Comparison of ENCODE assay signal across 9 mouse cellular contexts in genomic region chr4:154237306-154237705, GRCm38 (mm10).
DNase-seq lines count a peak whose midpoint lies in the region; ATAC-seq and TF ChIP-seq lines count a peak whose summit lies in the region.
"Had no signal": no experiment of that assay in that cellular context is flagged by ENCODE, and none has a peak within 500 bp of the region (broad histone marks: within the 10 kb centered on the region; RNA-seq: fewer than 3 reads in every experiment).

No protein-coding gene starts in this region.

- no peaks in the 10 kb centered on the region for H3K4me1 ChIP-seq in lung, postnatal 0 days (ENCODE audit: insufficient read depth, low read depth, low read length)
- no peaks in the 10 kb centered on the region for H3K4me1 ChIP-seq in liver, postnatal 0 days (ENCODE audit: insufficient read depth)

- no peaks in the 10 kb centered on the region for H3K27me3 ChIP-seq in lung, postnatal 0 days (replicated peaks; ENCODE audit: insufficient read depth, low read length)
- no peaks in the 10 kb centered on the region for H3K27me3 ChIP-seq in liver, postnatal 0 days (ENCODE audit: insufficient read depth, low read length)

- ATAC-seq in lung, postnatal 0 days, result 0 out of 2 replicates have a peak, but pooled peaks have one; percentile 17
- ATAC-seq in liver, postnatal 0 days, result 0 out of 2 replicates have a peak, but pooled peaks have one; percentile 21

- no peak for DNase-seq in lung, postnatal 0 days (ENCODE audit: low spot score)
- DNase-seq in lung, postnatal 10 days, result no peak
- DNase-seq in heart, postnatal 4 days, result peak; percentile 27
- DNase-seq in liver, postnatal 0 days, result no peak
- DNase-seq in spleen, adult 12 weeks (ENCODE audit: low spot score), result no peak
- DNase-seq in spleen, postnatal 10 days (ENCODE audit: low spot score in 2 of 2), result no peak
- DNase-seq in right cerebral cortex, postnatal 36 days (ENCODE audit: low spot score in 2 of 2), result no peak
- no peak for DNase-seq in thymus, postnatal 10 days (ENCODE audit: low spot score in 2 of 2)

- no peak for TF ChIP-seq EP300 in lung, postnatal 0 days (IDR thresholded peaks at IDR 0.05)
- TF ChIP-seq EP300 in liver, postnatal 0 days (IDR thresholded peaks at IDR 0.05; ENCODE audit: low read depth), result no peak

- H3K4me2 ChIP-seq in lung, postnatal 0 days (replicated peaks; ENCODE audit: low read depth, low read length), result peak overlapping the region; percentile 35
- H3K4me2 ChIP-seq in liver, postnatal 0 days (ENCODE audit: low read depth, low read length), result no peak overlapping the region

- H3K27ac ChIP-seq in lung, postnatal 0 days (ENCODE audit: low read length), result no peak overlapping the region
- no peak overlapping the region for H3K27ac ChIP-seq in liver, postnatal 0 days (ENCODE audit: low read depth)

- no peak overlapping the region for H3K4me3 ChIP-seq in lung, postnatal 0 days (ENCODE audit: low read depth, low read length)
- H3K4me3 ChIP-seq in liver, postnatal 0 days (ENCODE audit: low read depth, low read length), result no peak overlapping the region
- H3K4me3 ChIP-seq: erythroblast, embryonic 14.5 days had no signal

- WGBS in lung, postnatal 0 days, result 7% methylated on average over 9 of the region's 9 CpGs
- 19% methylated on average over 9 of the region's 9 CpGs for WGBS in liver, postnatal 0 days (ENCODE audit: insufficient replicate concordance)

- H3K36me3 ChIP-seq in lung, postnatal 0 days (ENCODE audit: insufficient read depth, low read length), result no peaks in the 10 kb centered on the region
- H3K36me3 ChIP-seq in liver, postnatal 0 days (replicated peaks; ENCODE audit: insufficient read depth, low read length), result no peaks in the 10 kb centered on the region

- no peak for TF ChIP-seq CTCF in lung, postnatal 0 days (IDR thresholded peaks at IDR 0.05)
- no peak for TF ChIP-seq CTCF in liver, postnatal 0 days (IDR thresholded peaks at IDR 0.05; ENCODE audit: low read depth)

- H3K9me3 ChIP-seq in lung, postnatal 0 days (ENCODE audit: low read length), result no peaks in the 10 kb centered on the region
- no peaks in the 10 kb centered on the region for H3K9me3 ChIP-seq in liver, postnatal 0 days (ENCODE audit: low read length)

- H3K9ac ChIP-seq in lung, postnatal 0 days (replicated peaks; ENCODE audit: low read depth), result no peak overlapping the region
- no peak overlapping the region for H3K9ac ChIP-seq in liver, postnatal 0 days (replicated peaks)
